Mouse (Mus musculus): ENCODE data around the gene Bik.

Gene Bik

DNA sequence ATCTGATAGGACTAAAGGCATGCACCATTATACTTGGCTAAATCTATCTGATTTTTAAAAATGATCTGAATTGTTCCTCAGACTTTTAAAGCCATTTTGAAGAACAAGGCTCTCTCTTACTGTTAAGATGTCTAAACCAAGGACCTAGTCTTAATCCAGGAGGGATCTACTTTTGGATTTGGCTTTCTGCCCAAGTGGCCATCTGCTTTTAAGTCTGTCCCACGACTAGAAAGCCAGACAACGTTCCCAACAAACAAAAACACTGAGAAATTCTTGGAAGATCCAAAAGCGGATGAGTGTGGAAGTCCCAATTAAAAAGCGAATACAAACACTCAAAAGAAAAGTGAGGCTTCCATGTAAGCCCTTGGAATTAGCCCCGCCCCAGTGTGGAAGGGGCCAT, 11.6 kb upstream of the Bik start:
- DNase-seq: no peak

- DNase-seq: peak; percentile 45
Observed at GRCm38 (mm10) chr15:83518215-83519048, 8.2 kb upstream of the Bik start.

DNA sequence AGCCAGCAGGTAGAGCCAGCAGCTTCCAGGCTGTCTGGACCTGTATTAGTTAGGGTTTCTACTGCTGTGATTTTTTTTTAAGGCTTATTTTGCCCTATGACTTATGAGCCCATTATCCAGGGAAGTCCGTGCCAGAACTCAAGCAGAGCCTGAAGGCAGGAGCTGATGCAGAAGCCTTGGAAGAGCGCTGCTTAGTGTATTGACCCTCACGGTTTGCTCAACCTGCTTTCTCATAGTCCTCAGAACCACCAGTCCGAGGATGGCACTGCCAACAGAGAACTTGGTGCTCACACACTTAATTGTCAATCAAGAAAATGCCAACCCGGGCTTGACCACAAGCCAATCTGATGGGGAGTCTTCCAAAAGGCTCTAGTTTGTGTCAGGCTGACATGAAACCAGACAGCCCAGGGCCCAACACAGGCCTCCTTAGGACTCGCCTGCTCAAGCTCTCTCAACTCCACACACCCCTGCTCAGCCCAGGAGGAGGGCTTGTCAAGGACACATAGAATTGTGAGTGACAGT, 5.7 kb upstream of the Bik start:
- no peak for DNase-seq

- no peak for DNase-seq
Observed at GRCm38 (mm10) chr15:83523196-83523595, 3.5 kb upstream of the Bik start.

- no peak for DNase-seq
Observed at GRCm38 (mm10) chr15:83523638-83524332, 2.9 kb upstream of the Bik start.

GRCm38 (mm10) chr15:83524333-83524729, 2.3 kb upstream of the Bik start:
- DNase-seq: no peak

GRCm38 (mm10) chr15:83527092-83527437, 403 bp downstream of the Bik start:
- no peak for DNase-seq

- no peak for DNase-seq
Observed at GRCm38 (mm10) chr15:83527747-83528146, 1.1 kb downstream of the Bik start.

DNA sequence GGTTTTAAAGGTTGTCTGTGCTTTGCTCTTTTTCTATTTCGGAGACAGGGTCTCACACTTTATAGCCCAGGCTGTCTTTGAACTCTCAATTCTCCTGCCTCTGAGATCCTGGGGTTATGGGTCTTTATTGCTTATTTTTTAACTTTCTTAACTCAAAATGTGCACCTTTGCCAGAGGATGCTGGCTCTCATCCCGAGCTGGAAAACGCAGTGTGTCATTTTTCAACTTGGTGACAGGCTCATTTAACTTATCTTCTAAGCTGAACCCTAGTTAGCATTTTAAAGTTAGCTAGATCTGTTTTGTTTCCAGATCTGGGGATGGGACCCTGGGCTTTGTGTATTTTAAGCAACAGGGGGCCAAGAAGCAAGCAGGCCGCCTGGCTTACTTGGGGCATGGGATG, 2.2 kb downstream of the Bik start:
- no peak for DNase-seq

DNA sequence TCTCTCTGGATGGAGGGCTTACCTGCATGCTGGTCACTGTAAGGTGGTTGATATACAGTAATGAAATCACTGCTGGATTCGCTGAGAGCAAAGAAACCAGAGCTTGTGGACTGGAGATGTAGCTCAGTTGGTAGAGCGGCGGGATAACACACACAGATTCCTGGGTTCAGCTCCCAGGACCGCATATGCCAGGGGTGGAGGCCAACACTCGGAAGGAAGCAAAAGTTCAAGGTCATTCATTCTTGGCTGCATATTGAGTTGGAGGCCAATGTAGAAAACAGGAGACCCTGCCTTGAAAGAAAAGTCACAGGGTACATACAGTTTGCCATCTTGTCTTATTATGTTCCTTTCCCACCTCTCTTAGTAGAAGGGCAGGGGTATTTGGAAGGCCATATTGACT, 3.1 kb downstream of the Bik start:
- DNase-seq: no peak

- no peak for DNase-seq
Observed at GRCm38 (mm10) chr15:83530233-83530632, 3.6 kb downstream of the Bik start.

GRCm38 (mm10) chr15:83530688-83531087, 4.0 kb downstream of the Bik start:
- DNase-seq: no peak

DNA sequence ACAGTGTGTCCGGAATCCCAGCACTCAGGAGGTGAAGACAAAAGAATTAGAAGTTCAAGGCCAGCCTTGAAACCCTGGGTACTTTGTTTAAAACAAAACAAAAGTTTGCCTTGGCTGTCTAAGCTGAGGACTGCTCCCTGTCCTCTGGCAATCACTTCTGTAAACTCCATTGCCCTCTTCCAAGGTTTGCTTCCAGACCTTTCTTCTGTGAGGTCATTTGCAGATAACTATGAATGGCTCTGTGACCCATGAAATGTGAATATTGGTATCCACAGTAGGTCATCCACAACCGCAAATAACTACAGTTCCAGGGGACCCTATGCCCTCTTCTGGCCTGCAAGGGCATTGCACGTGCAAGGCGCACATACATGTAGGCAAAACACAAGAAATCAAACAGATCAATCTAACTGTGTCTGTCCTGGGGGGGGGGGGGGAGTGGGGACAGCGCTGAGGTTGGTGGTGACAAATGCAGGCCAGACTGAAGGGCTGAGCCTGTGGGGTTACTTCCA, 5.4 kb downstream of the Bik start:
- no peak for DNase-seq

DNA sequence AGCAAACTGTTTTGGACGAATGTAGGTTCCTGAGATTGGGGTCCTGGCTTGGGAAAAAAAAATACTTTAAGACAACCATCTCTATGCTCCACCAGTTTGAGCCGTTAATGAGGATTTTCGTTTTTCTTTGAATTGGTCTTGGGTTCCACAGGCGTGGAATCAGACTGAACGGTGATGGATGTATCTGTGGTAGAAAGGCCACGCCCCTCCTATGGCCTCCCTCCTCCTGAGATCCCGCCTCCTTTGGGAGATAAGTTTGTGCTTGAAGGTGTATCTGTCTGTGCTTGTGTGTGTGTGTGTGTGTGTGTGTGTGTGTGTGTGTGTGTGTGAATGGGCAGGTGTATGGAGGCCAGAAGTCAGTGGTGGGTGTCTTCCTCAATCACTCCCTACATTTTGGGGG, 5.9 kb downstream of the Bik start:
- DNase-seq: no peak

- DNase-seq: no peak
Observed at GRCm38 (mm10) chr15:83534960-83535889, 8.6 kb downstream of the Bik start.

DNA sequence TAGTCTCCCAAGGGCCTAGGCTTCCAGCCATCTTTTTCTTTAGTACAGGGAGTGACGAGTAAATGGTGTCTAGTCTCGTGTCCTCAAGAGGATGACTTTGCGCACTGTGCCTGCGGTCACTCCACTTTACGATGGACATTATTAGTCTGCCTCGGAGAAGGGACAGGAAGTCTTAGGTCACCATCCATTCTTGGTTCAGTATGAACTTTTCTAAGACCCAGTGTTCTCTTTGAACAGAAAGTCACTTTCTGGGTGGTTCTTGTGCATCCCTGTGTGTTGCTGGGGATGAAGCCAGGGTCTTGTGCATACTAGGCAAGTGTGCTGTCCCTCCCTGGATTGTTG, 9.2 kb downstream of the Bik start:
- no peak for DNase-seq

GRCm38 (mm10) chr15:83538855-83539254, 12.2 kb downstream of the Bik start:
- no peak for DNase-seq

GRCm38 (mm10) chr15:83539905-83540304, 13.2 kb downstream of the Bik start:
- peak; percentile 30 for DNase-seq

DNA sequence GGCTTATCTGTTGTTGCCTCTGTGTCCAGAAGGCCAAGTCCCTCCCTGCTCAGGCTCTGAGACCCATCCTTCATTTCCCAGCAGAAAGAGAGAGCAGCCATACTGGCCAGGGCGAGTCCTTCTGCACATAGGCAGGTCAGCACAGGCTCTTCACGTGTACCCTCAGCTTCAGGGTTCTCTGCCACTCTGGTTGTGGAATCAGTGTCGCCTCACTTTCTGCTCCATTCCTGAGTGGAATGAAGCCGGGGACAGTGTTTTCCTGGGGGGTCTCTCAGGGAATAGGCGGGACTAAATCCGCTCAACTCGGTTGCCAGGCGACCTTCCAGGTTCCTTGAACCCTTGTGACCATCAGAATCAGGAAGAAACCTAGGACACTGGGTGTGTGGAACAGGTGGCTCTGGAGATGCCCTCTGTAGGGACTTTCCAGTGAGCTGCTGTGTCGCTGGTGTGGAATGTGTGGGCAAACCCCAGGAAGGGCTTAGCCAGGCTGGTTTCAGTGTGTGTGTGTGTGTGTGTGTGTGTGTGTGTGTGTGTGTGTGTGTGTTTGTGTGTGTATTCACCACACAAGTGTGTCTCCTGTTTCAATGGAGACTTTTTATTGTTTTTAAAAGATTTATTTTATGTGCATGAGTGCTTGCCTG, 15.1 kb downstream of the Bik start:
- DNase-seq: no peak

DNA sequence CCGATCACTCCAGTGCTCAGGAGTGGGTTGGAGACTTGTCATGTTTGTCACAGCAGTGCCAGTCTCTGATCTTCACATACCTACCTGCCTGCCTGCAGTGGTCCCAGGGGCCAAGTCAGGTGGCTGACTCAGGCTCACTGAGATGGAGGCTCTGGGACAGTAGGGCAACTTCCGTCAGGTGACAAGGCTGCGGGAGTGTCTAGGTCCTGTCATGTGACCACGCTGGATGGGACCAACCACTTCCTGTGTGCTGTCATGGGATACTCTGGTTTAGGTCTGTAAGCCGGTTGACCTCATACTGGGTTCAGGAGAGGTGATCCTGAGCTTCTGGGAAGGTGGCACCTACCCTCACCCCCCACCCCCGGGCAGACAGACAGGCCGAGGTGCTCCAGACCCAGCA, 19.4 kb downstream of the Bik start:
- DNase-seq: no peak

DNA sequence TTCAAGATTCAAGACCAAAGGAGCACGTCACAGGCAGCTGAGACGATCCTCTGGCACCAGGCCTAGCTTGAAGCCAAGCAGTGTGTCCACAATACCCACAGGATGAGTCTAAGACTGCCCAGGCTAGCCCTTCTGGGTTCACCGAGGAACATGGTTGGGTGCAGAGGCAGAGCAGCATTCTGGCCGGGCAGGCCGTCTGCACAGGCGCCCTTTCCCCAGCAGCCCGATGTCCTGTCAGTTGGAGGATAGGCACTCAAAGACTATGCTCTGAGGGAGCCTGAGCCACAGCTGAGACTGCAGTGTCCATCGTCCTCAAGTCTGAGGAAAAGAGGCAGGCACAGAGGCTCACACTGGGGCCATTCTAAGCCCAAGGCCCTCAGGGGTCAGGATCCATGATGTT, 20.5 kb downstream of the Bik start:
- DNase-seq: no peak

- DNase-seq: no peak
Observed at GRCm38 (mm10) chr15:83550137-83550536, 23.5 kb downstream of the Bik start.

DNA sequence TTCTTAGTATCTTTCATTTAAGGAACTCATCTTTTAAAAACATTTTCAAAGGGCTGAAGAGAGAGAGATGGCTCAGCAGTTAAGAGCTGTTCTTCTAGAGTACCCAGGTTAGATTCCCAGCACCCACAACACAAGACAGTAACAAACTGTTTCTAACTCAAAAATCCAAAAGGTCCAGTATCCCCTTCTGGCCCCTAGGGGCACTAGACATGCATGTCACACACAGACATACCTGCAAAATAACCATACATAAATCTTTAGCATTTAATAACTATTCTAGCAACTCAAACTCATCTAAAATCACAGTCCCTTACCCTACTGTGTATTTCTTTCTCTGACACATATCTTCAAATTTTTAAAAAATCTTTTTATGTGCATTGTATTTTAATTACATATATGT, 27.2 kb downstream of the Bik start:
- DNase-seq: no peak

All from layer of hippocampus, adult 9-11 months (tissue).